Comparison of ENCODE assay signal across 19 mouse cellular contexts in genomic region chr9:22123069-22123609, GRCm38 (mm10). TPM values are rescaled to one million over a fixed set of nuclear protein-coding genes. Genes with fewer than 3 reads are reported as not detected.
DNase-seq lines count a peak whose midpoint lies in the region; ATAC-seq lines count a peak whose summit lies in the region.
"Had no signal": no experiment of that assay in that cellular context is flagged by ENCODE, and none has a peak within 500 bp of the region (broad histone marks: within the 10 kb centered on the region; RNA-seq: fewer than 3 reads in every experiment).

No protein-coding gene starts in this region.

- H3K27ac ChIP-seq in stomach, embryonic 15.5 days: no peak overlapping the region
- H3K27ac ChIP-seq: embryonic facial prominence, embryonic 12.5 days; heart, embryonic 15.5 days; limb, embryonic 10.5 days; midbrain, embryonic 15.5 days had no signal

- DNase-seq in lung, postnatal 25 days (ENCODE audit: low spot score): peak; percentile 54
- DNase-seq in lung, postnatal 4 days: no peak
- no peak for DNase-seq in gastrocnemius, postnatal 36 days
- DNase-seq in kidney, adult 8-10 months: no peak
- DNase-seq in adipocyte (ENCODE audit: low spot score): no peak
- DNase-seq: adrenal gland, adult 8-10 months; cerebellum, postnatal 10 days; right cerebral cortex, postnatal 4 days; thymus, postnatal 25 days had no signal

- no peaks in the 10 kb centered on the region for H3K36me3 ChIP-seq in stomach, embryonic 15.5 days
- H3K36me3 ChIP-seq: embryonic facial prominence, embryonic 12.5 days; heart, embryonic 15.5 days; limb, embryonic 10.5 days; midbrain, embryonic 15.5 days had no signal

- WGBS in stomach, embryonic 15.5 days: 77% methylated on average over 7 of the region's 7 CpGs

- H3K4me3 ChIP-seq in stomach, embryonic 15.5 days (replicated peaks): no peak overlapping the region
- H3K4me3 ChIP-seq: embryonic facial prominence, embryonic 12.5 days; heart, embryonic 15.5 days; limb, embryonic 10.5 days; midbrain, embryonic 15.5 days had no signal

- peak; percentile 68 for ATAC-seq in erythroid progenitor cell, adult 5-6 weeks (replicated peaks; ENCODE audit: low FRiP score, poor library complexity, severe bottlenecking)
- peak; percentile 20; the same call in 1 of the 2 replicates for ATAC-seq in monocyte, adult 5-6 weeks (replicated peaks; ENCODE audit: insufficient number of reproducible peaks, low FRiP score, low TSS enrichment, poor library complexity, severe bottlenecking)
- 0 out of 2 replicates have a peak, but pooled peaks have one; percentile 15 for ATAC-seq in stomach, embryonic 15.5 days (ENCODE audit: insufficient read depth, low FRiP score, low read depth)
- ATAC-seq: forebrain, embryonic 14.5 days; hindbrain, embryonic 16.5 days; midbrain, embryonic 15.5 days; Patski had no signal

- intact Hi-C loops in gastrocnemius, postnatal 36 days (cut with DNase I): no loop called here

- H3K4me2 ChIP-seq in stomach, embryonic 15.5 days: no peak overlapping the region
- H3K4me2 ChIP-seq: embryonic facial prominence, embryonic 12.5 days; heart, embryonic 15.5 days; midbrain, embryonic 15.5 days had no signal

- no peaks in the 10 kb centered on the region for H3K9me3 ChIP-seq in stomach, embryonic 15.5 days
- H3K9me3 ChIP-seq: embryonic facial prominence, embryonic 12.5 days; heart, embryonic 15.5 days; limb, embryonic 10.5 days; midbrain, embryonic 15.5 days had no signal

- no peaks in the 10 kb centered on the region for H3K27me3 ChIP-seq in stomach, embryonic 15.5 days (replicated peaks)
- H3K27me3 ChIP-seq: embryonic facial prominence, embryonic 12.5 days; heart, embryonic 15.5 days; midbrain, embryonic 15.5 days had no signal

- no peaks in the 10 kb centered on the region for H3K4me1 ChIP-seq in stomach, embryonic 15.5 days
- H3K4me1 ChIP-seq: embryonic facial prominence, embryonic 12.5 days; heart, embryonic 15.5 days; limb, embryonic 10.5 days; midbrain, embryonic 15.5 days had no signal

- no peak overlapping the region for H3K9ac ChIP-seq in stomach, embryonic 15.5 days
- H3K9ac ChIP-seq: embryonic facial prominence, embryonic 12.5 days; heart, embryonic 15.5 days; midbrain, embryonic 15.5 days had no signal

RNA-seq across cellular contexts. Expression of gene Elof1, which starts 6.2 kb away (rescaled TPM):
- 70.8 and 101 TPM in 2 replicates for total RNA-seq in erythroid progenitor cell, adult 5-6 weeks (2015; ENCODE audit: low replicate concordance)
- 21.3 and 26.2 TPM in 2 replicates for total RNA-seq in erythroid progenitor cell, adult 5-6 weeks (2017; ENCODE audit: low replicate concordance)
- total RNA-seq in monocyte, adult 5-6 weeks (2017): 22.0 to 30.4 TPM (median 24.7 TPM) in 3 replicates
- 163 and 165 TPM in 2 replicates for polyA plus RNA-seq in stomach, embryonic 15.5 days (2015; fragmentation: Nextera tagmentation; extraction: Ambion mirVana)
- 10 to 100 TPM; 32.5 to 35.3 TPM for total RNA-seq in gastrocnemius, postnatal 36 days (2021)

RNA-seq across cellular contexts. Expression of gene Acp5, which starts 12.4 kb away (rescaled TPM):
- total RNA-seq in erythroid progenitor cell, adult 5-6 weeks (2015; ENCODE audit: low replicate concordance): 98.5 and 142 TPM in 2 replicates
- 95.8 and 125 TPM in 2 replicates for total RNA-seq in erythroid progenitor cell, adult 5-6 weeks (2017; ENCODE audit: low replicate concordance)
- total RNA-seq in monocyte, adult 5-6 weeks (2017): 24.2 to 38.4 TPM (median 30.8 TPM) in 3 replicates
- polyA plus RNA-seq in stomach, embryonic 15.5 days (2015; fragmentation: Nextera tagmentation; extraction: Ambion mirVana): 29.4 and 38.3 TPM in 2 replicates
- 1 to 10 TPM; 1.1 to 2.9 TPM for total RNA-seq in gastrocnemius, postnatal 36 days (2021)
- polyA plus RNA-seq: Patski had no signal

RNA-seq across cellular contexts. Expression of gene Cnn1, which starts 24.1 kb away (rescaled TPM):
- total RNA-seq in erythroid progenitor cell, adult 5-6 weeks (2015; ENCODE audit: low replicate concordance): not detected in 2 replicates
- not detected in 2 replicates for total RNA-seq in erythroid progenitor cell, adult 5-6 weeks (2017; ENCODE audit: low replicate concordance)
- total RNA-seq in monocyte, adult 5-6 weeks (2017): not detected in 3 replicates
- polyA plus RNA-seq in stomach, embryonic 15.5 days (2015; fragmentation: Nextera tagmentation; extraction: Ambion mirVana): 403 and 444 TPM in 2 replicates
- 1 to 10 TPM; 1.4 to 2.1 TPM for total RNA-seq in gastrocnemius, postnatal 36 days (2021)

RNA-seq across cellular contexts. Expression of gene Pigyl, which starts 33.5 kb away (rescaled TPM):
- total RNA-seq in erythroid progenitor cell, adult 5-6 weeks (2015; ENCODE audit: low replicate concordance): 2.9 and 29.9 TPM in 2 replicates
- 6.8 and 29.6 TPM in 2 replicates for total RNA-seq in erythroid progenitor cell, adult 5-6 weeks (2017; ENCODE audit: low replicate concordance)
- total RNA-seq in monocyte, adult 5-6 weeks (2017): 11.5 to 20.1 TPM (median 15.5 TPM) in 3 replicates
- 88.6 and 97.2 TPM in 2 replicates for polyA plus RNA-seq in stomach, embryonic 15.5 days (2015; fragmentation: Nextera tagmentation; extraction: Ambion mirVana)
- 10 to 100 TPM; 29.4 to 31.2 TPM for total RNA-seq in gastrocnemius, postnatal 36 days (2021)

RNA-seq across cellular contexts. Expression of gene Ecsit, which starts 37.9 kb away (rescaled TPM):
- total RNA-seq in erythroid progenitor cell, adult 5-6 weeks (2015; ENCODE audit: low replicate concordance): 3.4 TPM in 1 of 2 replicates, not detected in the other
- 2.0 and 4.9 TPM in 2 replicates for total RNA-seq in erythroid progenitor cell, adult 5-6 weeks (2017; ENCODE audit: low replicate concordance)
- 7.4 to 18.5 TPM (median 15.5 TPM) in 3 replicates for total RNA-seq in monocyte, adult 5-6 weeks (2017)
- 40.4 and 42.8 TPM in 2 replicates for polyA plus RNA-seq in stomach, embryonic 15.5 days (2015; fragmentation: Nextera tagmentation; extraction: Ambion mirVana)
- 10 to 100 TPM; 82.2 to 86.9 TPM for total RNA-seq in gastrocnemius, postnatal 36 days (2021)

Comparison
In these comparisons a context has a peak if more than half of its experiments do, and no peak if none do; other contexts are left out.
1. ATAC-seq: peak in every context shown above with its lines; median percentile 68 in erythroid progenitor cell, adult 5-6 weeks; 20 in monocyte, adult 5-6 weeks; 15 in stomach, embryonic 15.5 days.